Mouse (Mus musculus) layer of hippocampus, postnatal 36 days (tissue): Measurements from ENCODE around the gene Neto2. TPM values are rescaled to one million over a fixed set of nuclear protein-coding genes. Genes with fewer than 3 reads are reported as not detected.
A peak's percentile ranks its signal among the peaks of the same experiment; 100 is the strongest.
"Not testable (repeated sequence)": the region's sequence is repeated elsewhere in the genome, so short reads cannot be mapped to it uniquely, and the experiment has no call there.

Experiments
- DNase-seq, 2 experiments: peaks; one replicate each; pipeline ENCODE4 v3.0.0; 2022
- total RNA-seq, 2 experiments: library from RNA; stranded (reverse); gene quantifications; 2 replicates each; pipeline ENCODE4 v1.2.3; 2021

Gene Neto2
- 10 to 100 TPM; 42.4 to 47.9 TPM for total RNA-seq

DNA sequence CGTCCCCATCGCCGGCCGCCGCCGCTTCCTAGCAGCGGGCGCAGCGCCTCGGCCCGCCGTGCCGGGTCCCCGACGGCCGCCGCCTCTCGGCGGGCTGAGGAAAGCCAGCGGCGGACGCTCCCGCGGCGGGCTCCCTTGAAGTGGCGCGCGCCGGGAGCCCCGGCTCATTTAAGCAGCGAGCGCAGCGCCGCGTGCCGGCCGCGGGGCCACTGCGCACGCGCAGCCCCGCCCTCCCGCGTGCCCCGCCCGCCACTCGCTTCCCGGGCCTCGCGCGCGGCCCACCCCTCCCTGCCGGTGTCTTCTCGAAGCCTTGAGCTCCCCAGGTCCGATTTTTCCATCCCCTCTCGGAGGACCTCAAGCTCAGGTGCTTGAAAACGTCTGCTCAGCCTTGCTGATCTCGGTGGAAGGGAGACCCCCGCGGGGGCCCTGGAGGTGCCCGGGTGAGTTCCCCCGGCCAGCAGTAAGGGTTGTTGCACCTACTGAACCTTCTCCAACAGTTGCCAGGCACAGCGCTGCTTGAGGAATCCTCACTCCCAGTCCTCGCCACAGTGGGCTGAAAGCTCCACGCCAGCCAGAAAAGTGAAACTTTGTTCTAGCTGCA, at the start of gene Neto2:
Gene Neto2 (minus strand): TSS at position 174 of the 601 bp plus-strand sequence.
- DNase-seq: peak; percentile 69 to 73

DNA sequence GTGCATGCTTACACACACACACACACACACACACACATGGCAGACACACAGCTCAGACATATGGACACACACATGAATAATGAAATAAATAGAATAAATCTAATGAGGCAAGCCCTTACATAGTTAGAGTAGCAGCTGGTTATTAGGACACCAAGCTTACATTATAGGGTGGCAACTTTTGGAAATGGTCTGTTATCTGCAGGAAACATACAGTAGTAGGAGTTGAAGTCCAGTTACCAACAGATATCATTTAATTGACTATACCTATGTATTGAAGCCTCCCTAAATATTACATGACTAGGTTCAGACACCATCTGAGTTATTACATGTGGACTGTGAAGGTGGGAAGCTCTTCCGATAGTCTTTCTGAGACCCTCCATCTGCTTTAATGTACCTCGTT, 44.3 kb upstream of the Neto2 start:
- no peak for DNase-seq

- no peak for DNase-seq
Measured at GRCm38 (mm10) chr8:85730545-85730944, 29.8 kb upstream of the Neto2 start.

DNA sequence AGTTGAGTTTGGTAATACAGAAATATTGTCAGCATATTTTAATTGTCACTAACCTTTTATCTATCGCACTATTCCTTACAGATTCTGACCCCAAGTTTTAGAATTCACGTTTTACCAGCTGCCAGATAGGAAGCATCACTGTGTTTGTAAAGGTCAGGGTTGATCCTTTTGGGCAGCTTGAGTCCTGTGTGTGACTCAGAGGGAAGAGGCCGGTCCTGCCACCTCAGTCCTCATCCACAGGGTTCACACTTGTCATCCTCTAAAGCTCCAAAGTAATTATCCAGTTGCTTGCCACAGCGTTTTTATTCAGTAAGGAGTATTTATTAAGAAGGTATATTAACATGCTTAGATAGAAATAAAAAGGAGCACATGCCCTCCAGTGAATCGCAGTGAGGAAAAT, 16.5 kb upstream of the Neto2 start:
- DNase-seq: no peak

DNA sequence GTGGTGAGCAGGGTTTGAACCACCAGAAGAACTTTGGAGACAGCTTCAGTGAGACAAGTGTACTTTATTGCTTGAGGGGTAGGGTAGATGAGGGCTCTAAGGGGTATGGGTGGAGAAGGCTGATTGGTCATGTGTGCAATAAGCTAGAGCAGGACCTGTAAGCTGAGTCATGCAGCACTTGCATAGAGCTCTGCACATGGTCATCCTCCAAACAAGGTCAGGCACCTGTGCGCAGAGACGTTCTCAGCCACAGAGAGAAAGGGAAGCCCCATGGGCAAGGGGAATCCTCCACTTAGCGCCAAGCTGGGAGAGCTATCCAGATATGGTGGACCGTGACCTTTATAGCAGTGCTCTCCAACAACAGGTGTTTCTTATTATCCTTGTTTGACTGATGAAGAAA, 16.0 kb upstream of the Neto2 start:
- DNase-seq: no peak

DNA sequence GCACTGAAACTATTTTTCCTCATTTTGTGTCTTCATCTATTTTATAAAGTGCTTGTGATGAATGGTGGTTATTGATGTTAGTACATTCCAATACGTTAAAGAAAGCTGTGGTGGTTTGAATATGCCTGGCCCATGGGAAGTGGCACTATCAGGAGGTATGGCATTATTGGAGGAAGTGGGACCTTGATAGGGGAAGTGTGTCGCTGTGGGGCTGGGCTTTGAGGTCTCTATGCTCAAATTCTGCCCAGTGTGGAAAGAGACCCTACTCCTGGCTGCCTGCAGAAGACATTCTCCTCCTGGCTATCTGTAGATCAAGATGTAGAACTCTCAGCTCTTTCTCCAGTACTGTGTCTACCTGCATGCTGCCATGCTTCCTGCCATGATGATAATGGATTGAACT, 6.3 kb upstream of the Neto2 start:
- no peak for DNase-seq

DNA sequence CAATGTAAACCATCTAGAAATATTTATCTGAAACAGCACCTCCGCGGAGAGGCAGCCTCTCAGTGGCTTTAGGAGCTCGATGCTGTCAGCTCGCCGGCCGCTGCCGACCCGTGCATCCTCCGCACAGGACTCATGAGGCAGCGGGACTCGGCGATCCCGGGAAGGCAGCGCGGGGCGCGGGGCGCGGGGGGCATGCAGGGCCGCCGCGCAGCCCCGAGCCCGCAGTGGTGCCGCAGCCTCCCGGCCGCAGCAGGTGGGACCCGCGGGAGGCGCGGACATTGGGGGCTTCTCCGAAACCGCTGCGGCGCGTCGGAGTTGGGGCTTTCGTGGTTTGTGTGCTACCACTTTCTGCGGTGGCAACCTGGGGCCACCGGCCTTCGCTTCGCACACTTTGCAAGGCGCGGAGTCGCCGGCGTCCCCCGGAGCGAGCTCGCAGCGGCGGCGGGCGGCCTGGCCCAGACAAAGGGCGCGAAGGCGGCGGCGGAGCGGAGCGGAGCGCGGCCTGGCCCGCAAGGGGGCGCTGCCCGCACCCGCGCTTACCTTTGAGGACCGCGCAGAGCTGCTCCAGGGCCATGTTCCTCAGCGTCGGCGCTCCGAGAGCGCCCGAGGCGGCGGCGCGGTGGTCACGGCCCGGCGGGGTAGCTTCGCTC, 498 bp downstream of the Neto2 start:
- peak; percentile 60 to 61 for DNase-seq

GRCm38 (mm10) chr8:85699051-85699450, 1.7 kb downstream of the Neto2 start:
- DNase-seq: peak; percentile 68 to 71

DNA sequence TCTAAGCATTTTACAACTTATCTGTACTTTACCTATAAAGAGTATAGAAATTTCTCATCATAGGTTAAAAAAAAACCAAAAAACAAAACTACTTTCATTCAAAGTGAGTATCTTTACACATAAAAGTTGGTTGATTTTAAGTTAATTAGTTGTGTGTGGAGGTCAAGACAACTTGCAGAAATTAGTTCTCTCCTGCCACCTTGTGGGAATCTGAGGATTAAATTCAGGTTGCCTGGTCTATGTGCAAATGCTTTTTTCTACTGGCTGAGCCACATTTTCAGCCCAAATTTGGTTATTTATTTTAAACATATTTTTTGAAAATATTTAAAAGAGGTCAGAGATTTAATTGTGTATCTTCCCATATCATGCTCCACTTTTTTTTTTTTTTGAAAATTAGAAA, 35.6 kb downstream of the Neto2 start:
- no peak for DNase-seq

DNA sequence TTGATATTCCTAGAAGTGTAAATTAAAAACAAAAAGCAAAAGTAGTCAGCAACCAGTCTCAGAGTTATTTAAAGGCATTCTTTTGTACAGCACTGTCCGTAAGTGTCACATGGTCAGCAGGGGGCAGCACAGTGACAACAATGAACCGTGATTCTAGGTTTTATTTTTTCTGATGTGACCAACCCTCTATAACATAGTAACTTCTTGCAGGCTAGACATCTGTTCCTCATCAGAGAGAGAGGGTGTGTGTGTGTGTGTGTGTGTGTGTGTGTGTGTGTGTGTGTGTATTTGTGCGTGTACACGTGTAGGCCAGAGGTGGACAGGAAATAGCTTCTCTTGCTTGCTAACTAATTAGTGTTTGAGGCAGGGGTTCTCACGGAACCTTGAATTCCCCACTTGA, 38.7 kb downstream of the Neto2 start:
- peak; percentile 9 to 13 for DNase-seq

- no peak for DNase-seq
Measured at GRCm38 (mm10) chr8:85651201-85651600, 49.5 kb downstream of the Neto2 start.

DNA sequence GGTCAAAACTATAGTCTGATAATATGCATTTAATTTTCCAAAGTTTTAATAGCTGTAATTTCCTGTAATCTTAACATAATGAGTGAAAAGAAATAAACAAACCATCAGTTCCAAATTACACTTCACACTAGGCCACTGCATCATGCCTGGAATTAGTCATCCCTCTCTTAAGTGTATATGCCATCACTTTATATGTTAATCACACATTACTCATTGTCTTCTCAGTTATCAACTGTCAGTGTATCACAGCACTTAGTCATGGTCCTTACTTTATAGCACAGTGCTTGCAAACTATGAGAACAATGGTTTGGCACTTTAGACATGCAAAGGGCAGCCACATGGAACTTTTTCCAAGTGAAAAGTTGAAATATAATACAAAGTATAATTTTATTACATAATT, 52.2 kb downstream of the Neto2 start:
- no peak for DNase-seq

- no peak for DNase-seq
Measured at GRCm38 (mm10) chr8:85644921-85645665, 55.6 kb downstream of the Neto2 start.

DNA sequence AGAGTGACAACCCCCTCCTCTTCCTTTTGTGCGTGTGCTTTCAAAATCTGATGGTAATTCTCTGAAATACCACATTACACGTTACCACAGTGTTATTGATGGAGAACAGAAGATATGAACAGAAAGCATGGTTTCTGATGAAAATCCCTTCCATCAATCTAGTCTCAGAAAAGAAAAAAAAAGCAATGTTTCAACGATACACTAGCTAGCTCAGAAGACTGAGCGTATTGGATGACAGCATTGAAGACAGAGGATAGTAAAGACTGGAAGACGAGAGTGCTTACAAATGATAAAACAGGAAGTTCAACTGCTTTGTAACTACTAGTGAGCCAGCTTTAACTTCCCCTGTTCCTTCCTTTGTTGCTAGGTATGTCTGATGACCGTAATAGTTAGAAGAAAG, 76.3 kb downstream of the Neto2 start:
- DNase-seq: no peak

DNA sequence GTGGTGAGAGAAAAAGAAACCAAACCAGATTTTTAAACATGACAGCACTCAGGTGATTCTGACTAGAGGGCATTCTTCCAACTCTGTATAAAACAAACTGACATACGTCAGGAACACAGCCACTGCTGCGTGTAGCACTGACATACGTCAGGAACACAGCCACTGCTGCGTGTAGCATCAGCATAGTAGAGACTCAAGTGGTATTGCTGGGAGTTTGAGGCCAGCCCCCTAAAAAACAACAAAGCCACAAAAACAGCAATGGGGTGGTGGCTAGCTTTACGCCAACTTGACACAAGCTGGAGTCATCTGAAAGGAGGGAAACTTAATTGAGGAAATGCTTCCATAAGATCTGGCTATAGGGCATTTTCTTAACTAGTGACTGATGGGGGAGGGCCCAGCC, 77.5 kb downstream of the Neto2 start:
- no peak for DNase-seq

DNA sequence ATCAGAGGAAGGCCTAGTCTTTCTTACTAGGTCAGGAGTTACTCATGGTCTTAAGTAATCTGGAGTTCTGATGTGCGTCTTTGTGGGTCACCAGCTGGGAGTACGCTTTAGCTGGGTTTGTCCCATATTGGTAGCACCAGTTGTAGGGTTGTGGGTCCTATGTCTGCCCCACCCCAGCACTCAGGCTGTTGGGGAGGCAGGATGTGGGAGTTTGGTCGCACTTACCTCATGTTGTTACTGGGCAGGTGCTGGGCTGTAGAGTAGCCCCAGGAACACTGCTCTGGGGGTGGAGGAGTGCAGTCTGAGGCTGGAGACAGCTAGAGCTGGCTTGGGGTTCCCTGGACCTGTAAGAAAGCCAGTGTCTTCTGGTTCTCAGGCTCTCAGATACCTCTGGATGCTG, 81.9 kb downstream of the Neto2 start:
- DNase-seq: no peak

- not testable (repeated sequence) for DNase-seq
Measured at GRCm38 (mm10) chr8:85617125-85617524, 83.6 kb downstream of the Neto2 start.

DNA sequence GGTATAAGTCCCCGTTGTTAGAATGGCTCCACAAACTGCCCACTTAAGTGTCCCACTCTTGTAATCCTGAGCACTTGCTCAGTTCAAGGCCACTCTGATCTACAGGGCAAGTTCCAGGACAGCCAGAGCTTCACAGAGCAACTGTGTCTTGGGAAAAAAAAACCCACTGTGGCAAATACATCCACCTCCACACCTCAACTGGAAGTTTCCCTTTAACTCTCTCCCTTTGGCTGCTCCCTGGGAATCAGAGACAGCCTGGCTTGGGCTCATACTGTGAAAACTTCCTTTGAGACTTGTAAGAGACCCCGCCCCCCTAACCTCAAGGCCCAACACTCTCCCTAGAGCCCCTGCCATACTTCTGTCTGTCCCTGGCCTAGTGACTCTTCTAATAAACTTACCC, 91.9 kb downstream of the Neto2 start:
- DNase-seq: no peak

DNA sequence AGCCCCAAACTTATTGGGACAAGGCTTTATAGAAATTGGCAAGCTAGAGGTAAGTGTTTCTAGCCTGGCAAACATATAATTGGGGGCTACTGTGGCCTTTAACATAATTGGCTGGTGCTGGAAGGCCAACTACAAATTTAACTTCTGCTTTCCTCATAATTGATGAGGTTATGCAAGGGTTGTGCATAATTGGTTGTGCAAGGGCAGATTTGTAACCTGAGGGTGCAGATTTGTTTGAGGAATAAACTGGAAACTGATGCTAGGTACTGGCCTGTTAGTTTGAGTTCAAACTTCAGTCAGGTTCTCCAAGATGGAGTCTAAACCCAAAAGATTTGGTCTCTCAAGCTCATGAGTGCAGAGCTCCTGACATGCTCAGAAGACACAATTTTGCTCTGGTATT, 92.9 kb downstream of the Neto2 start:
- no peak for DNase-seq

DNA sequence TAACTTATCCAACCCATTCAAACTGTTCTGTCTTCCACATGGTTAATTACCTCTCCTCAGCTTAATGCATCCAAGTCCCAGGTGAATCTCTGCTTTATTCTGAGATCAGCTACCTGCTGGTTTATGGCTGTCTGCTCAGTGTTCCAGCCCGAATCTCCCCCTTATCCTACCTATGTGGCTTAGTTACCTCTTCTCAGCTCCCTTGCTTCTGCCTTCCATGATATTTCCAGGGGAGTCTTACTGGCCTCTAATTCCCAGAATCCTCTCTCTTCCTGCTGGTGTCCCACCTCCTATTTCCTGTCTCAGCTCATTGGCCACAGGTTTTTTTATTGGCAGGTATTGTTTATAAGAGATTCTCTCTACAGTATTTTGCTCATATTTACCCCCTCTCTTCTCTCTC, 93.8 kb downstream of the Neto2 start:
- DNase-seq: no peak

DNA sequence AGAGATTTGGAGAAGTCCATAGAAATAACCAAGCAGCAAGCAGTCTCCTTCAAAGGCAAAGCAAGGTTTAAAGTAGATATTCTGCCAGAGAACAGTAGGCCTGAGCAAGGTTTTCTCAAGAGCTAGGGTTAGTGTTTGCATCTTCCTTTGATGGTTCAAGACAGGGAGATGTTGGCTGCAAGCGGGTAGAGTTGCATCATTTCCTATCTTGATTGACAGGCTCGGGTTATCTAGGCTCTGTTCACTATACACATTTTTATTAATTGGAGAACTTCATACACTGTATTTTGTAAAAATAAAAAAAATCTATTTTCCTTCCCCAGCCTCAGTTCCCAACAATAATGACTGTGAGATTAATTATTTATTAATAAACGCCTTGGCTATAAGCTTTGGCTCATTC, 94.2 kb downstream of the Neto2 start:
- no peak for DNase-seq

DNA sequence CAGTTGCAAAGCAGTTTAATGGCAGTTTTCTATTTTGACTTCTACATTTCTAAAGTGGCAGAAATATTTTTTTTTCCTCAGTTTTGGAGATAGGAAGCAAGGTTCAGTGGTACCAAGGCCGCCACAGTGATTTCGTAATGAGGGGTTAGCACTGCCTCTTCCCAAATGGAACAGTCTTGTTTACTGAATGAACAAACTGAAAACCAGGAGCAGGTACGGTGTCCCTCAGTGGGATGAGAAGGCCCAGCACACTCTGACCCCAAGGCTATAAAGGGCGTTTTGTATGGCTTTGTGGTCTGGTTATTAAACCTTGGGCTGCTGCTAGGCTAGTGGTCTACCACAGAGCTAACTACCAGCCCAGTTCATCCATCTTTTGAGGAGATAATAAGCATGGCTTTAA, 96.5 kb downstream of the Neto2 start:
- no peak for DNase-seq

DNA sequence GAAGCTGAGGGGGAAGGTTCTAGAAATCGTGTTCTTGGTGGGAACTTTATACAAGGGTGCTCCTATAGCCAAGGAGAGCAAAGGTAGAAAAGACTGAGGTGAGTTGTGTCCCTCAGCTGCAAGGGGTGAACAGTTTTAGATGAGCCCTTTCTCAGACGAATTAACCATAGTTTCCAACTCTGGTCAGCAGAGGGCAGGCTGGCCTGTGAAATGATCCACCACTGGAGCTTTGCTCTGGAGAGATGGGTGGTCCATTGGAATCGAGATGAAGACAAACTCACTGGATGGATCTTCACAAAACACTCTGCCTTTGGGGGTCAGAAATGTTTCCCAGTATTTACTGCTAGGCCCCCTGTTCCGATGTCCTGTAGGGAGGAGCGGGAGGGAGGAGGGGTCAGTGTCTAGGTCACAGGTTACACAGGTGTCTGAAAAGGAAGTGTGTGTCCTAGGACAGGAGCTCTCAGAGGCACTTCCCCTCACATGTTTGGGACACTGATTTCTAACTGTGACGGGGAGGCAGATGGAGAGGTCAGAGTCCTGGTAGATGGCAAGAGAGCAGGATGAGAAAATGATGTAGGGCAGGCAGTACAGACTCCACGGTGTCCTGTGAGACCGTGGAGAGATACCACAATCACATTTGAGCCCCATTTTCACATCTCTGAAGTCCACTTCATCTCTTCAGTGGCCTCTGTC, 97.4 kb downstream of the Neto2 start:
- DNase-seq: peak; percentile 56 to 60
